Mouse (Mus musculus) myocyte (in vitro differentiated cells): ENCODE data around the gene Ankdd1a. TPM values are rescaled to one million over a fixed set of nuclear protein-coding genes. Genes with fewer than 3 reads are reported as not detected.

Source experiments
- H3K27me3 ChIP-seq: one replicate; pipeline ENCODE4 v1.6.1; 2011; ENCODE audit not compliant: control insufficient read depth, insufficient read depth, insufficient read length
- H3K36me3 ChIP-seq: one replicate; pipeline ENCODE4 v1.6.1; 2011; ENCODE audit not compliant: control insufficient read depth, insufficient read depth
- H3K4me2 ChIP-seq: one replicate; pipeline ENCODE4 v1.6.1; 2011; ENCODE audit warnings: low read depth, control low read depth
- H3K4me3 ChIP-seq: one replicate; pipeline ENCODE4 v1.5.1; 2011; ENCODE audit warnings: mild to moderate bottlenecking, control low read depth, moderate library complexity
- H3K79me2 ChIP-seq: one replicate; pipeline ENCODE4 v1.6.1; 2011; ENCODE audit not compliant: control insufficient read depth, insufficient read depth
- H3ac ChIP-seq: one replicate; pipeline ENCODE4 v1.6.1; 2011; ENCODE audit not compliant: control insufficient read depth, insufficient read length
- CEBPB ChIP-seq: IDR thresholded peaks from 2 replicates; pipeline ENCODE4 v1.6.1; 2011; ENCODE audit warnings: mild to moderate bottlenecking, moderate library complexity; ENCODE audit not compliant: poor library complexity, insufficient read depth, severe bottlenecking
- E2F4 ChIP-seq: IDR thresholded peaks from one replicate; pipeline ENCODE4 v1.6.1; 2011; ENCODE audit warnings: mild to moderate bottlenecking, control low read depth, moderate library complexity; ENCODE audit not compliant: insufficient read depth
- MAX ChIP-seq: IDR thresholded peaks from one replicate; pipeline ENCODE4 v1.6.1; 2011; ENCODE audit warnings: low read depth, mild to moderate bottlenecking, control low read depth
- MYOD1 ChIP-seq, 3 experiments: IDR thresholded peaks; one replicate each; pipeline ENCODE4 v1.6.1; 2011; ENCODE audit warnings: control low read depth in 2 of 3, low read depth in 2 of 3, mild to moderate bottlenecking in 2 of 3, moderate library complexity in 1 of 3; ENCODE audit not compliant: insufficient read length in 2 of 3, control insufficient read depth in 1 of 3
- MYOG ChIP-seq, 3 experiments: IDR thresholded peaks; one replicate each; pipeline ENCODE4 v1.6.1; 2011; ENCODE audit warnings: control low read depth in 2 of 3, low read depth in 2 of 3, mild to moderate bottlenecking in 2 of 3; ENCODE audit not compliant: insufficient read length in 2 of 3, control insufficient read depth in 1 of 3, insufficient read depth in 1 of 3
- POLR2A ChIP-seq: IDR thresholded peaks from one replicate; pipeline ENCODE4 v1.6.1; 2011; ENCODE audit warnings: low read depth, mild to moderate bottlenecking, control low read depth, moderate library complexity; ENCODE audit not compliant: insufficient read length
- POLR2AphosphoS2 ChIP-seq: IDR thresholded peaks from one replicate; pipeline ENCODE4 v1.6.1; 2011; ENCODE audit warnings: low read depth, control low read depth; ENCODE audit not compliant: insufficient read length
- REST ChIP-seq: IDR thresholded peaks from one replicate; pipeline ENCODE4 v1.6.1; 2011; ENCODE audit warnings: mild to moderate bottlenecking, control low read depth, moderate library complexity; ENCODE audit not compliant: insufficient read depth, insufficient read length
- SRF ChIP-seq: IDR thresholded peaks from one replicate; pipeline ENCODE4 v1.6.1; 2011; ENCODE audit warnings: low read depth; ENCODE audit not compliant: control insufficient read depth, insufficient read length
- TCF12 ChIP-seq: IDR thresholded peaks from one replicate; pipeline ENCODE4 v1.6.1; 2011; ENCODE audit warnings: mild to moderate bottlenecking, control low read depth; ENCODE audit not compliant: poor library complexity, insufficient read depth, severe bottlenecking
- TCF3 ChIP-seq: IDR thresholded peaks from one replicate; pipeline ENCODE4 v1.6.1; 2011; ENCODE audit warnings: low read depth, control low read depth; ENCODE audit not compliant: insufficient read length
- USF1 ChIP-seq: IDR thresholded peaks from one replicate; pipeline ENCODE4 v1.6.1; 2011; ENCODE audit warnings: low read depth, mild to moderate bottlenecking, control low read depth, moderate library complexity
- polyA plus RNA-seq: library from polyadenylated mRNA; unstranded; fragments of >200 nt; fragmentation: generic; extraction: Trizol; gene quantifications from one replicate; pipeline ENCODE4 v1.2.1, GENCODE M21; 2012; ENCODE audit warnings: missing spikeins

Gene Ankdd1a
- polyA plus RNA-seq, 1 experiment, result 0.02 TPM

GRCm38 (mm10) chr9:65534111-65534510, 14.1 kb upstream of the Ankdd1a start:
- Histone ChIP-seq H3K4me2 (no peak overlapping the region), H3K27me3 (no peaks in the 10 kb centered on the region), H3K36me3 (no peaks in the 10 kb centered on the region), H3ac (no peak overlapping the region), H3K79me2 (no peaks in the 10 kb centered on the region), H3K4me3 (no peak overlapping the region)
- TF ChIP-seq USF1 (no peak), SRF (no peak), E2F4 (no peak), REST (no peak), MYOD1 (IDR thresholded peaks at IDR 0.05; ENCODE audit: control insufficient read depth in 1 of 3, insufficient read length in 2 of 3, low read depth in 2 of 3) (no peak), POLR2AphosphoS2 (no peak), TCF3 (no peak), MAX (no peak), MYOG (IDR thresholded peaks at IDR 0.05; ENCODE audit: control insufficient read depth in 1 of 3, insufficient read depth in 1 of 3, insufficient read length in 2 of 3, low read depth in 2 of 3) (no peak), TCF12 (no peak), POLR2A (no peak), CEBPB (no peak)

- TF ChIP-seq TCF12, result no peak
- TF ChIP-seq USF1, result no peak
- no peak for TF ChIP-seq E2F4
- TF ChIP-seq POLR2AphosphoS2, result no peak
- TF ChIP-seq MAX, result no peak
- no peak for TF ChIP-seq REST
- TF ChIP-seq TCF3, result no peak
- no peak for TF ChIP-seq POLR2A
- no peak for TF ChIP-seq SRF
- TF ChIP-seq CEBPB, result no peak
- Histone ChIP-seq H3K4me2 (no peak overlapping the region), H3K4me3 (no peak overlapping the region)
These were observed 13.0 kb upstream of the Ankdd1a start for GRCm38 (mm10) chr9:65532986-65533385.

GRCm38 (mm10) chr9:65531283-65531682, 11.3 kb upstream of the Ankdd1a start:
- Histone ChIP-seq H3ac (no peak overlapping the region), H3K4me2 (no peak overlapping the region), H3K36me3 (no peaks in the 10 kb centered on the region), H3K27me3 (no peaks in the 10 kb centered on the region), H3K4me3 (no peak overlapping the region), H3K79me2 (no peaks in the 10 kb centered on the region)
- no peak for TF ChIP-seq REST
- TF ChIP-seq POLR2A, result no peak
- no peak for TF ChIP-seq MAX
- TF ChIP-seq MYOG (IDR thresholded peaks at IDR 0.05; ENCODE audit: control insufficient read depth in 1 of 3, insufficient read depth in 1 of 3, insufficient read length in 2 of 3, low read depth in 2 of 3), result no peak
- no peak for TF ChIP-seq MYOD1 (IDR thresholded peaks at IDR 0.05; ENCODE audit: control insufficient read depth in 1 of 3, insufficient read length in 2 of 3, low read depth in 2 of 3)
- TF ChIP-seq POLR2AphosphoS2, result no peak
- no peak for TF ChIP-seq CEBPB

More at GRCm38 (mm10) chr9:65532986-65533385, 13.0 kb upstream of the Ankdd1a start:
- H3ac ChIP-seq, result no peak overlapping the region
- no peaks in the 10 kb centered on the region for H3K36me3 ChIP-seq
- H3K27me3 ChIP-seq, result no peaks in the 10 kb centered on the region
- no peaks in the 10 kb centered on the region for H3K79me2 ChIP-seq

- TF ChIP-seq POLR2AphosphoS2 (no peak), CEBPB (no peak), MYOD1 (IDR thresholded peaks at IDR 0.05; ENCODE audit: control insufficient read depth in 1 of 3, insufficient read length in 2 of 3, low read depth in 2 of 3) (no peak), E2F4 (no peak), MAX (no peak), USF1 (no peak), TCF12 (no peak), MYOG (IDR thresholded peaks at IDR 0.05; ENCODE audit: control insufficient read depth in 1 of 3, insufficient read depth in 1 of 3, insufficient read length in 2 of 3, low read depth in 2 of 3) (no peak), POLR2A (no peak), REST (no peak), TCF3 (no peak), SRF (no peak)
- H3K79me2 ChIP-seq, result no peaks in the 10 kb centered on the region
- no peaks in the 10 kb centered on the region for H3K36me3 ChIP-seq
- no peaks in the 10 kb centered on the region for H3K27me3 ChIP-seq
- no peak overlapping the region for H3ac ChIP-seq
- H3K4me3 ChIP-seq, result no peak overlapping the region
- H3K4me2 ChIP-seq, result no peak overlapping the region
These were observed 9.7 kb upstream of the Ankdd1a start for GRCm38 (mm10) chr9:65529659-65530058.
